Mouse (Mus musculus): ENCODE data around the gene Ubc. TPM values are rescaled to one million over a fixed set of nuclear protein-coding genes. Genes with fewer than 3 reads are reported as not detected.
"Not testable (repeated sequence)": the region's sequence is repeated elsewhere in the genome, so short reads cannot be mapped to it uniquely, and the experiment has no call there.

Ubc gene
- total RNA-seq (2014; rRNA removed) (817 and 912 TPM in 2 replicates), polyA plus RNA-seq (2015; fragmentation: Nextera tagmentation; extraction: Ambion mirVana) (858 and 1,225 TPM in 2 replicates)

DNA sequence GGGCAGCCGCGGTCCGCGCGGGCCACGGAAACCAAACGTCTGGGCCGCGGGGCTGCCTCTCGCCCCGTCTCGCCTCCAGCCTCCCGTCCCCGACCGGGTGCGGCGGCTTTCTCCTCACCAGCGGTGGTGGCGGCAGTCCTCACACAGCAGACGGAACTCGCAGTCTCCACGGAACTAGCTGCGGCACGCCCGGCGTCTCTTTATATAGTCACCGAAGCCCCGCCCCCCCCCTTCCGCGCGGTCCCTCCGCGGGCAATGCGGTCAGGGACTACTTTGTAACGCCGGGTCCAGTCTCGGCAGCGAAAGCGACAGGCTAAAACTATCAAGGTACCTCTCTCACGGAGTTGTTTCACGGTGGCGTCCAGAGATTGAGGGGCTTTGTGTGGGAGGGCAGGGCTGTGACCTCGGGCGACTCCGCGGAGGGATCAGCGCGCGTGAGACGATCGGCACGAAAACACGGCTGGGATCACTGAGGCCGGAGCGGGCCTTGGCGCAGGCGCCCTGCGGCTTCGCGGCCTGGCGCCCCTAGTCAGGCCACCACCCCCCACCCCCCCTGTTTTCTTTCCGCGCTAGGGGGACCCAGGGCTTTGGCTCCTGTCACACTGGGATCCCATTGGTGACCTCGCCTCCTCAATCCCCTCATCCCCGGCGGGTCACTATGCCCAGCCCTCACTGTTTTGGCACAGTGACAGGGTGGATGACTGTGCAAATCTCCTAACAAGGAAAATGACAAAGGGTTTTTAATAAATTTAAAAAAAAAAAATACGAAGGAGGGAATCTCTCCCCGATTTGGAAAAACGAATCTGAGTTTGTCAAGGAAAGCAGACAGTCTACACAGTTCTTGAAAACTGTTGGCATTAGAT lies at the start of gene Ubc:
Gene Ubc, minus strand, starts transcription at position 624 of the 863 bp plus-strand sequence.
- Histone ChIP-seq H3K36me3 (ENCODE audit: insufficient read depth) (peaks cover 10% of the 10 kb centered on the region), H3K9ac (peak within 1 kb of the TSS; percentile 99), H3K4me2 (ENCODE audit: low read depth) (peak within 1 kb of the TSS; percentile 93), H3K4me1 (ENCODE audit: insufficient read depth) (peaks cover 23% of the 10 kb centered on the region), H3K4me3 (ENCODE audit: low read depth, low read length) (peak within 1 kb of the TSS; percentile 100), H3K9me3 (ENCODE audit: low read length) (no peaks in the 10 kb centered on the region), H3K27ac (ENCODE audit: low read depth, low read length) (peak within 1 kb of the TSS; percentile 97), H3K27me3 (ENCODE audit: insufficient read depth, low read length) (no peaks in the 10 kb centered on the region)
- ATAC-seq = peak; percentile 47
- peak; percentile 96 for DNase-seq
- TF ChIP-seq CTCF (IDR thresholded peaks at IDR 0.05; ENCODE audit: low read depth) = peak; percentile 21; the same call in 1 of the 2 replicates
- WGBS = under 1% methylated on average over 69 of the region's 69 CpGs

DNA sequence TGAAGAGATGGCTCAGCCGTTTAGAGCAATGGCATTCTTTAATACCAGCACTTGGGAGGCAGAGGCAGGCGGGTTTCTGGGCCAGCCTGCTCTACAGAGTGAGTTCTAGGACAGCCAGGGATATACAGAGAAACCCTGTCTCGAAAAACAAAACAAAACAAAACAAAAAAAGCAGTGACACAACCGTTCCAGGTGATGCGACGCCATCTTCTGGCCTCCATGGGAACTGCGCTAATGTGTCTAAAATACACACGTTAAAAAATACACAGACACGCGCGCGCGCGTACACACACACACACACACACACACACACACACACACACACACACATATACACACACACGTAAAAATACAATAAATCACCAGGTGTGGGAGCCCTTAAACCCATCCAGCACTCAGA lies 44.3 kb upstream of the Ubc start:
- Histone ChIP-seq H3K4me2 (ENCODE audit: low read depth) (0 out of 2 replicates have a peak overlapping the region, but pooled peaks have one; percentile 80), H3K4me3 (ENCODE audit: low read depth, low read length) (0 out of 2 replicates have a peak overlapping the region, but pooled peaks have one; percentile 83), H3K36me3 (ENCODE audit: insufficient read depth) (peaks cover 21% of the 10 kb centered on the region)
- TF ChIP-seq CTCF (IDR thresholded peaks at IDR 0.05; ENCODE audit: low read depth) = peak; percentile 35
- WGBS = 60% methylated on average over 15 of the region's 15 CpGs
- ATAC-seq; H3K9me3 ChIP-seq (ENCODE audit: low read length); H3K9ac ChIP-seq; H3K27ac ChIP-seq (ENCODE audit: low read depth, low read length); H3K4me1 ChIP-seq (ENCODE audit: insufficient read depth); H3K27me3 ChIP-seq (ENCODE audit: insufficient read depth, low read length); DNase-seq: not testable (repeated sequence)

- Histone ChIP-seq H3K9me3 (ENCODE audit: low read length) (no peaks in the 10 kb centered on the region), H3K27me3 (ENCODE audit: insufficient read depth, low read length) (no peaks in the 10 kb centered on the region), H3K27ac (ENCODE audit: low read depth, low read length) (peak within 1 kb of the TSS; percentile 89), H3K4me2 (ENCODE audit: low read depth) (peak within 1 kb of the TSS; percentile 80), H3K4me1 (ENCODE audit: insufficient read depth) (no peaks in the 10 kb centered on the region; the same call in 1 of the 2 replicates), H3K9ac (peak within 1 kb of the TSS; percentile 76), H3K36me3 (ENCODE audit: insufficient read depth) (peaks cover 25% of the 10 kb centered on the region), H3K4me3 (ENCODE audit: low read depth, low read length) (peak within 1 kb of the TSS; percentile 83)
- DNase-seq (peak; percentile 97), ATAC-seq (peak; percentile 98)
- TF ChIP-seq CTCF (IDR thresholded peaks at IDR 0.05; ENCODE audit: low read depth) = no peak; the same call in 1 of the 2 replicates
- WGBS = 2% methylated on average over 46 of the region's 46 CpGs
Observed at GRCm38 (mm10) chr5:125433793-125434337, 43.9 kb upstream of the Ubc start, which contains the start of gene Dhx37. Dhx37 (minus strand) TSS chr5:125434121.

DNA sequence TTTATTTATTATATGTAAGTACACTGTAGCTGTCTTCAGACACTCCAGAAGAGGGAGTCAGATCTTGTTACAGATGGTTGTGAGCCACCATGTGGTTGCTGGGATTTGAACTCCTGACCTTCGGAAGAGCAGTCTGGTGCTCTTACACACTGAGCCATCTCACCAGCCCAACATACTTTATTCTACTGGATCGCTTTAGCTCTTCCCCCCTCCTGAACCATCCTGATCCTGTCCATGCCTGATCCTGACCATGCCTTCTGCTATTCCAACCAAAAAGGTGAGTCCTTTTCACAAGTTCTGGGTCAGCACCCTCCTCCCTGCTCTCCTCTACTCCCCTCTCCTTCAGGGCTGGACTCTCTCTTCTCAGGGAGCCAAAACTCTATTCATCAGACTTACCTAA lies 42.3 kb upstream of the Ubc start:
- not testable (repeated sequence) for H3K9ac ChIP-seq; H3K4me1 ChIP-seq (ENCODE audit: insufficient read depth); H3K9me3 ChIP-seq (ENCODE audit: low read length); ATAC-seq; DNase-seq; H3K27ac ChIP-seq (ENCODE audit: low read depth, low read length); H3K4me2 ChIP-seq (ENCODE audit: low read depth); H3K4me3 ChIP-seq (ENCODE audit: low read depth, low read length); H3K27me3 ChIP-seq (ENCODE audit: insufficient read depth, low read length)
- 90% methylated on average over 2 of the region's 2 CpGs for WGBS
- peaks cover 38% of the 10 kb centered on the region for H3K36me3 ChIP-seq (ENCODE audit: insufficient read depth)

DNA sequence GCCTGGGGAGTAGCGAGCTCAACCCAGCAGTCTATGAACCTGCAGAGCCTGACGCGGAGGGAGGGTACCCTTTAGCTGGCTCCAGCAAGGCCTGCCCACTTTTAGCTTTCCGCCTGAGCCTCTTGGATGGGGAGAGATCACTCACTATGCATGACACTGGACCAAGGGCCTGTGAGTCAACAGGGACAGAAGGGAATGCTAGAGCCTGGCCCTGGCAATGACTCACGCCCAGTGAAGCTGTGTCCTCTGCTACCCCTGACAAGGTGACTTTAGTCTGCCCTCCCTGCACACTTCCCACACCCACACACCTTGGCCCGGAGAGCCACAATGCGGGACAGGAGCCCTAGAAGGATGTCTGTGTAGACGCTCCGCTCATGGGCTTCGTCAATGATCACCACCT lies 36.3 kb upstream of the Ubc start:
- DNase-seq (no peak), ATAC-seq (no peak)
- peaks cover 96% of the 10 kb centered on the region for H3K36me3 ChIP-seq (ENCODE audit: insufficient read depth)
- no peak overlapping the region for H3K4me2 ChIP-seq (ENCODE audit: low read depth)
- H3K27ac ChIP-seq (ENCODE audit: low read depth, low read length) = no peak overlapping the region
- WGBS = 95% methylated on average over 10 of the region's 10 CpGs
- TF ChIP-seq CTCF (IDR thresholded peaks at IDR 0.05; ENCODE audit: low read depth) = no peak
- H3K4me1 ChIP-seq (ENCODE audit: insufficient read depth) = no peaks in the 10 kb centered on the region
- H3K4me3 ChIP-seq (ENCODE audit: low read depth, low read length) = no peak overlapping the region
- H3K9me3 ChIP-seq (ENCODE audit: low read length) = no peaks in the 10 kb centered on the region
- no peaks in the 10 kb centered on the region for H3K27me3 ChIP-seq (ENCODE audit: insufficient read depth, low read length)
- no peak overlapping the region for H3K9ac ChIP-seq

DNA sequence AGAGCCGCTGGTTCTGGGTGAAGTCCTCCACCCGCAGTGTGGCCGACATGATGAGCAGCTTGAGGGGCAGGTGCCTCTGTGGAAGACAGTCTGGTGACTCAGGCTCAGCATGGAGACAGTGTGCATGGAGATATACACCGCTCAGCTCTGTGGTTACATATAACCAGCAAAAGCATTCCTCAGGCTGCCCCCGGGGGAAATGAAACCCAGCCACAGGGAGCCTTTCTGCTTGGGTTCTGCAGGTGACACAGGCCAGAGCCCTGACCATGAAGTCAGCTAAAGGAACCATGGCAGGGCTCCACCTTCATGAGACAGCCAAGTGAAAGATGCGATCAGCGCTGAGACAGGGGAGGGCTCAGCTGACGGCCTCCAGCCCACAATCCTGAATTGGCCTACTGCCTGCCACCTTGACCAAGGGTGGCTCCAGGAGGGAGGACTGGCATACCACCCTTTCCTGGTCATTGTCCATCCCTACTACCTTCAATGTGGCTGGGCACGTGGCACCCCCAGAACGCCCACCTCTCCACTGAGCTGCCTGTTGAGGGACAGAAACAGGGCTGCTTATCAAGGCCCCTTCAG lies 35.8 kb upstream of the Ubc start:
- no peak for ATAC-seq
- H3K4me1 ChIP-seq (ENCODE audit: insufficient read depth) = no peaks in the 10 kb centered on the region
- no peak overlapping the region for H3K4me2 ChIP-seq (ENCODE audit: low read depth)
- no peak for DNase-seq
- H3K4me3 ChIP-seq (ENCODE audit: low read depth, low read length) = no peak overlapping the region
- no peaks in the 10 kb centered on the region for H3K27me3 ChIP-seq (ENCODE audit: insufficient read depth, low read length)
- H3K9ac ChIP-seq = no peak overlapping the region
- H3K9me3 ChIP-seq (ENCODE audit: low read length) = no peaks in the 10 kb centered on the region
- no peak overlapping the region for H3K27ac ChIP-seq (ENCODE audit: low read depth, low read length)
- no peak for TF ChIP-seq CTCF (IDR thresholded peaks at IDR 0.05; ENCODE audit: low read depth)
- WGBS = 91% methylated on average over 10 of the region's 10 CpGs
- peaks cover 96% of the 10 kb centered on the region for H3K36me3 ChIP-seq (ENCODE audit: insufficient read depth)

Data from forebrain, postnatal 0 days (tissue).